Mouse (Mus musculus) urinary bladder, postnatal 14 days (tissue): ENCODE measurements around the gene Dhx8.
A peak's percentile ranks its signal among the peaks of the same experiment; 100 is the strongest.

Source experiments
- DNase-seq: peaks from one replicate; pipeline ENCODE4 v3.0.0; 2021; ENCODE audit warnings: low spot score

Gene Dhx8

GRCm38 (mm10) chr11:101733596-101733995 is 877 bp downstream of the Dhx8 start:
- DNase-seq, result no peak

- peak; percentile 14 for DNase-seq
These were observed 23.9 kb downstream of the Dhx8 start for GRCm38 (mm10) chr11:101756616-101757015.

- peak; percentile 15 for DNase-seq
These were observed 24.6 kb downstream of the Dhx8 start for GRCm38 (mm10) chr11:101757366-101757765.

- DNase-seq, result no peak
These were observed 25.7 kb downstream of the Dhx8 start for GRCm38 (mm10) chr11:101758431-101758830.

DNA sequence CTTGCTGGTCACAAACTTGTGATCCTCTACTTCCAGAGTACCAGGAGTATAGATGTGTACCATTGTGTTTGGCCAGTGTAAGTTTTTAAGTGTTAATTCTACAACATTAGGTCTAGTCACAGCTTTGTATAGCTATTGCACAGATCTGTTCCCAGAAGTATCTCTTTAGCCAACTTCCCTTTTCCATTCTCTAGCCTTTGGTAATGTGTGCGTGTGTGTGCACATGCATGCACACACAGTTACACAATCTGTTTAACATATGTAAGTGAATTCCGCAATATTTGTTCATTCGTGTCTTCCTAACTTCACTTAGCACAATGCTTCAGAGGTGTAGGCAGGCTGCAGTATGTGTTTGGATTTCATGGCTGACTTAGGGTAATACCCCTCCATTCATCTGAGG is 26.8 kb downstream of the Dhx8 start:
- no peak for DNase-seq

GRCm38 (mm10) chr11:101763723-101764122 is 31.0 kb downstream of the Dhx8 start:
- DNase-seq, result no peak

GRCm38 (mm10) chr11:101764546-101764945 is 31.8 kb downstream of the Dhx8 start:
- no peak for DNase-seq

DNA sequence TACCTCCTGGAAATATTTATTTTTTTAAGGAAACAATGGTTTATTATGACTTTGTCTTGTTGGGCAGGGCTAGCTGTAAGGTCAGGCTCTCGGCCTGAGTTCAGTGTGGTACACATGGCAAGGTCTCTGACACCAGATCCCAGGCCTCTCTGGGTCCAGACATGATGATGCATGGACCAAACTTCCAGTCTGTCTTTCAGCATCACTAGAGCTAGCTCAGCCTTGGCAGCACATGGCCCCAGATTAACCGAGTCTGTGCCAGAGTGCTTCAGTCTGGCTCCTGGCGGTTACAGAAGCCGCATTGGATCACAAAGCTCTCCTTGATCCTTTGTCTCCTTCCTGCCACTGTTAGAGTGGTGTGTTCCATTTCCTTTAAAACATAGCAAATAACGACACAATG is 34.6 kb downstream of the Dhx8 start:
- DNase-seq, result no peak

DNA sequence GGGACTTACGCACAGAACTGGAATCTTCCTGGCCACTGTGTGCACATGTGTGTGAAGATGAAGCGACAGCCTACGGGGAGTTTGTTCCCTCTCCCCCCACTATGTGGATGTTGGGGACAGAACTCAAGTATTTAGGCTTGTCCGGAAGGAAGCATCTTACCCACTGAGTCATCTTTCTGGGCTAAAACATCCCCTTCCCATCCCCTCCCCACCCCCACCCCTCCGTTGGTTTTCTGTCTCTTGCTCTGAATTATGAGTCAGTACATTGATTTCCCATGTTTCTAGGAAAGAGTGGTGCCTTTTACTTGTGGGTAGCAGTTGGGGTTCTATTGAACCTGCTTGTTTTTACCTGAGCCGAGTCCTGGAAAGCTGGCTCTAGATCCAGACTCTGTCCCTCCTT is 36.0 kb downstream of the Dhx8 start:
- no peak for DNase-seq

DNA sequence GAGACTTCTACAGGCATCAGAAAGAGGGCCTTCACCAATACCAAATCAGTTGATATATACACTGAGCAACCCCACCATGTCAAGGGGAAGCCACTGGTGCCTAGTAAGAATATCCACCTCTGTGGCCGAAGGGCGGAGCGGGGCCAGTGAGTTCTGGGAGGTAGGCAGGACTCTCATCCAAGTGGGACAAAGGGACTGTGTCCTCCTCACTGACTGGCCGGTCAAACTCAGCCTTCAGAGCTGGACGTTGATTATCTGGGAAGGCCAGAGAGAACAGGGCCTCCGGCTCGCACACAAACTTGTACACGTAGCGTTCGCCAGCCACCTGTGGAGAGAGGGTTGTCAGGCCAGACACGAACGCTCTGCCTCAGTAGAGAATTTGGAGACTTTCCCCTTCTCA is 37.5 kb downstream of the Dhx8 start:
- no peak for DNase-seq

GRCm38 (mm10) chr11:101772027-101772426 is 39.3 kb downstream of the Dhx8 start:
- DNase-seq, result no peak

DNA sequence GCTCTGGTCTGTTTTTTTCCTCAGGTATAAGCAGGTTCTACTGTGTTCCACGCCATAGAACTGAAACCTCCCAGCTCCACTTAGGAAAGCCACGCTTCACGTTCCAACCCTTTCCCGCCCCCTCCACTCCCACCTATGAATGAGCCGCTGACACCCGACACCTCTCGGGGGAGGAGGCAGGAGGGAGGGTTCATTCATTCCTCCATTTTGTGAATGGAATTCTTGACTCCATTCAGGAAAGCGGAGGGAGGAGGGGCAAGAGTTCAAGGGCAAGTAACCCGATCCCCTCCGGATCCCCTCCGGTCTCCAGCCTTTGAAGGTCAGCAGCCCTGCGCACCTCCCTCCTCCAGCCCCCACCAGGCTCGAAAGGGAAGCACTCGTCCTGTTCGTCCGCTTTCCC is 39.7 kb downstream of the Dhx8 start:
- DNase-seq, result peak; percentile 55

DNA sequence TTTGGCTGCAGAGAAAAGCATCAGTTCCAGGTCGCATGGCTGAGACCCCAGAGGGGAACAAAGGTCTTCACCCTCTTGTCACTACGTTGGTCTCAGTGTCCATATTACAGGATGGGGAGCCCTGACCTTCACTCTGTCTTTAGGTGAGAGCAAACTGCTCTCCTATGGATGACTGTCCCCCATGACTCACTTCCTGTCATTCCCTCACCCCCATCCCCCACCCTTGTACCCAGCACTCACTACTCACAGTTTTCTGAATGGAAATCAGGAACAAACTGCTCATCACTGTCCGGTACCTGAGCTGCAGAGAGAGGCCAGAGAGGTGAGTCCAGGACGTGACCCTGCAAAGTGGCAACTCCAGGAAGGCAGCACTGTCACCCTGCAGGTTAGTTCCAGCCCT is 44.1 kb downstream of the Dhx8 start:
- no peak for DNase-seq

- no peak for DNase-seq
These were observed 50.4 kb downstream of the Dhx8 start for GRCm38 (mm10) chr11:101783135-101783534.

DNA sequence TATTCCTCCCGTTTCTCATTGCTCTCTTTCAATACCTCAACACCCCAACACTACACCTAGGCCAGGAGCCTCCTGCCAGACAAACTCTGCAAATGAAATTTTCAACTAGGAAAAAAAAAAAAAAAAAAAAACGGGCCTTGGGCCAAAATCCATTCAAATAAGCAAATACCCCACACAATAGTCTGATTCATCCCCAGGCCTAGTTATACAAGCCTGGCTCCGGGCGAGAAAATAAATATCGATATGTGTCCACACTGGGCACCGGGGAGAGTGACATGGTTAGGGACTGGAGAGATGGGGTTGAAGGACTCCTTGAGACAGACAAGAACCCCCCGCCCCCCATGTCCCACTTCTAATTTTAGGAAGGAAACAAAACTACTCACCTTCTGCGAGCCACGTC is 50.9 kb downstream of the Dhx8 start:
- DNase-seq, result no peak

DNA sequence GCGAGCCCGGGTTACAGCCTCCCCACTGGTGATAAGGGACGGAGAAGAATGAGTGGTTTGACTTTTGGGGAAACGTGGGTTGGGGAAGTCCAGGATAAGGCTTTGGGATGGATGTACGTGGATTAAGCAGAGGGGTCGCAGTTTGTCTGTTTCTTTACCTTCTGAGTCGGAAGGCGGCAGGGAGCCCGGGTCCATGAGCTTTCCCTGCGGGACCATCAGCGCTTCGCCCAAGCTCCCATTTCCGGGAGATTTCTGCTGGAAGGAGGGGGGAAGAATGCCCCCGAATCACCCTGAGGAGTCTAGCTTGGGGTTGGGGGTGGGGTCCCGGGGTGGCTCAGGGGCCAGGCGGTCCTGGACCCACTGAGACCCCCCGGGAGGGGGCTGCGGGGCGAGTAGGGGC is 51.4 kb downstream of the Dhx8 start:
- no peak for DNase-seq

DNA sequence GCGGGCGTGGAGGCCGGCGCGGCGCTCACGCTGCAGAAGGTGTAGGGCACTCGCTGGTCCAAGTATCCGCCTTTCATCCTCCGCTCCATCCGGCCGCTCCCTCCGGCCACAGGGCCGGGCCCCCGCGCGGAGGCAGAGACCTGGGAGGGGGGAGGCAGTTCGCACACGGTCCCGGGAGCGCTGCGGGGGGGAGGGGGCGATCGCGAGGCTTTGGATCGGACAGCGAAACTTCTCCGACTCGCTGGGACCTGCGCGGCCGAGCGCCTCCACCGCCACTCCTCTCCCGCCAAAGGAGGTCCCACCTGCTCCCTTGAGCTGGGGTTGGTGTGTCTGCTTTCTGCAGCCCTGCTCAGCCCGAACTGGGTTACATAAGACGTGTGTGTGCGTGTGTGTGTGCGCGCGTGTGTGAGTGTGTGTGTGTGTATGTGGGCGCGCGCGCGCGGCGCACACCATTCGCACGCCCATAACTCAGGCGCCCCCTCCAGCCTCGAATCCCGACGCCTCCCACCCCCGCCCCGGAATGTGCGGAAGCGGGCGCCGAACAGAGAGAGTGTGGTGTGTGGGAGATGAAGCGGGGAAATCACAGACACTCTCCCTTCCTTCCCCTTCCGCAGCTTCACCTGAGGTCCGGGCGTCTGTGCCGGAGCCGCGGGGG is 51.9 kb downstream of the Dhx8 start:
- peak; percentile 12 for DNase-seq

DNA sequence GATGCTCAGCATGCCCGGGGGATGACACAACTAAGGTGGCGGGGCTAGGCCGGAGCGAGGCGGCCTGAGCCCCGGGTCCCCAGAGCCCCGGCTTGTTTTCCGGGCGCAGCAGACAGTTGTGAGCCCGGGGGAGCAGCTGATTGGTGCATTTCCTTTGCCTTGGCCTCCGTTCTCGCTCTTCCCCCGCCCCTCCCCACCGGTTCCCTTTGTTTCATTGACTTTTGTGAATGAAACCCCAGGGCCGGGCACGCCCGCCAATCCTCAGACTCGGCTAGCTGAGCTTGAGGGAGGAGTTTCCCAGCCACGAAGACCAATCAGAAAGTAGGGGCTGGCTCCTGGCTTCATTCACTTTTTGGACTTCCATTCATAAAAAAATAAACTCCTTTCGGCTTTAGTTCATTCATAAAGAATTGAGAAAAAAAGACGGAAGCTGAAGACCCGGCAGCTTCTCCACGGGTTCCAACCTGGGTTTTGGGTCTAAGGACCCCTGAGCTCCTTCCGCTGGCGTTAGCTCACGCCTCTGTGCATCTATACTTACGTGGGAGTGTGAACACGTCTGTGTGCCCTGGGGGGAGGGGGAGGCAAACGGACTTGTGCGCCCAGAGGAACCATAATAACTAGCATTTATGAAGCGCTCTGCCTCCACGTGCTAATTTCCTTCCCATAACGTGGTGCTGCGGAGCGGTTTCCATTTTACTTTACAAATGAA is 52.6 kb downstream of the Dhx8 start, which contains the start of gene Etv4:
Gene Etv4, minus strand, starts transcription at position 229 of the 709 bp plus-strand sequence.
- peak; percentile 84 for DNase-seq

DNA sequence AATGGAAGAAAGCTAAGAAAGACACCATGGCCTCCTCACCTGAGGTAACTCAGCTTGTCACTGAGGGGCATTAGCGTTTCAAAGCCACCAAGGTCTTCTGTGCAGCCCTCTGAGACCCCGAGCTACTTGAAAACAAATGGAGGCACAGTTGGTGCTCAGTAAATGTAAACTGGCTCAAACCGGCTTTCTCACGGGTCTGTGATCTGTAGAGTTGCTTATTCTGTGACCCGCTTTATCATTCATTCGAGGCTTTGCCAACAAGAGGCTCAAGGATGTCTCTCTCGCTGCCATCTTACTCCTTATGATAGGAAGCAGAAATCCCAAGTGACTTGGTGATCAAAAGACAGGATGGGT is 53.1 kb downstream of the Dhx8 start:
- DNase-seq, result no peak

DNA sequence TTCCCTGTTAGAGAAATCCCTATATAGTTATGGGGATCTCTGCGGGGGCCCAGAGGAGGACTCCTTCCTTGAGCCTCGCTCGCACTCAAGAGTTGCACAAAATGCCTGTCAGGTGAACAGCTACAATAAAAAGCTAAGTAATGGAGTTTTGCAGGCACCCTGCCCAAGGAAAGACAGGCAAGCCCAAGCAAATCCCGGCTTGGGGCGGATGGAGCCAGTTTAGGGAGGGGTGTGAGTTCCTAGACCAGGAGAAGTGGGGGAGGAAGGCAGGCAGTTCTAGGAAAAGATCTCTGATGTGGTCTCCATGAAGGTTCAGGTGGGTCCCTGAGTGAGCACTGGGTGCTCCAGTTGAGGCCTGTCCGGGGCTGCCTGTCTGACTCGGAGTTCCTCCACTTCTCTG is 53.9 kb downstream of the Dhx8 start:
- peak; percentile 24 for DNase-seq

DNA sequence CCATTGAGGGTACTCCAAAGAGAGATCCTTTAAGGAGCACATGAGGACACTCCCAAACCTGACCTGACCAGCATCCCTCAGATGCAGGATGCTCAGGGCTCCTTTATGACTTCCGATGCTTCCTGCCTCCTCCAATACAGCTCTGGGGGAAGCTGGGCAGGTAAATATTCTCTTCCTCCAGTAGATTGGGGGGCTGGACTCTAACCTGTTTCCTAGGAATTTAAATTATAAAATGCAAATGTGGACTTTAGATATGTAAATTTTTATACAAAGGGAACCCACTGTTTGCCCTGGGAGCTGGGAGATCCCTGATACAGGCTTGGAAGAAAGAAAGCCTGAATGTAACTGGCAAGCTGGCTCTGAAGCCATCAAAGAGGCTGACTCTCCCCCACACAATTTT is 54.7 kb downstream of the Dhx8 start:
- DNase-seq, result no peak

- peak; percentile 29 for DNase-seq
These were observed 58.2 kb downstream of the Dhx8 start for GRCm38 (mm10) chr11:101790811-101791526.

DNA sequence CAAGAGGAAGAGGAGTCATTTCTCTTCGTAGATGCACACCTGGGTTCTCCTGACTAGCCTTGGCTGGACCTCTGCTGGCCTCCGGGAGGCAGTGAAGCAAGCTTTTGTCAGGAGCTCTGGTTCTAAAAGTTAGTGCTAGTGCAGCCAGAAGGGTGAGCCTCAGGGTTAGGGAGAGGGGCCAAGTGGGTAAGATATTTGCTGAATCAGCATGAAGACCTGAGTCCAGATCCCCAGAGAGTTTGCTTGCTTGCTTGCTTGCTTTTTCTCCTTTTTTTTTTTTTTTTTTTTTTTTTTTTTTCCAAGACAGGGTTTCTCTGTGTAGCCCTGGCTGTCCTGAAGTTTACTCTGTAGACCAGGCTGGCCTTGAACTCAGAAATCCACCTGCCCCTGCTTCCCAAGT is 64.6 kb downstream of the Dhx8 start:
- no peak for DNase-seq
